Mouse (Mus musculus) MEL (cell line): ENCODE results near the gene Chka. TPM values are rescaled to one million over a fixed set of nuclear protein-coding genes. Genes with fewer than 3 reads are reported as not detected.

Experiments used
- DNase-seq: peaks from one replicate; pipeline ENCODE4 v3.0.0; 2011; ENCODE audit warnings: low read depth, low spot score
- H3K27ac ChIP-seq: 2 replicates; pipeline ENCODE4 v1.5.1; 2012; ENCODE audit warnings: low read depth, mild to moderate bottlenecking, control low read depth, low read length, moderate library complexity; ENCODE audit not compliant: control insufficient read depth
- H3K27me3 ChIP-seq, 2 experiments: fragments of 150-350 bp in 1 of 2; sonication (generic) in 1 of 2; 2 replicates each; pipeline ENCODE4 v1.6.1; 2012; ENCODE audit warnings: low read length in 2 of 2, mild to moderate bottlenecking in 2 of 2, improper control_type of control experiment in 1 of 2, moderate library complexity in 1 of 2; ENCODE audit not compliant: insufficient read depth in 2 of 2, control insufficient read depth in 1 of 2
- H3K36me3 ChIP-seq, 2 experiments: 2 replicates each; pipeline ENCODE4 v1.6.1; 2012 to 2014; ENCODE audit warnings: low read length in 2 of 2, improper control_type of control experiment in 1 of 2, inconsistent platforms in 1 of 2, mild to moderate bottlenecking in 1 of 2; ENCODE audit not compliant: insufficient read depth in 2 of 2, control insufficient read depth in 1 of 2
- H3K4me1 ChIP-seq, 2 experiments: fragments of 150-350 bp in 1 of 2; sonication (generic) in 1 of 2; 2 replicates each; pipeline ENCODE4 v1.6.1; 2012; ENCODE audit warnings: low read length in 2 of 2, improper control_type of control experiment in 1 of 2, mild to moderate bottlenecking in 1 of 2; ENCODE audit not compliant: insufficient read depth in 2 of 2, control insufficient read depth in 1 of 2
- H3K4me3 ChIP-seq, 2 experiments: fragments of 150-350 bp in 1 of 2; sonication (generic) in 1 of 2; 2 replicates each; pipeline ENCODE4 v1.5.1; 2012; ENCODE audit warnings: low read depth in 2 of 2, low read length in 2 of 2, mild to moderate bottlenecking in 2 of 2, moderate library complexity in 2 of 2, control low read depth in 1 of 2, improper control_type of control experiment in 1 of 2; ENCODE audit not compliant: control insufficient read depth in 1 of 2, insufficient read depth in 1 of 2
- H3K79me2 ChIP-seq: 2 replicates; pipeline ENCODE4 v1.6.1; 2012; ENCODE audit warnings: mild to moderate bottlenecking, low read length, moderate library complexity; ENCODE audit not compliant: control insufficient read depth, poor library complexity, insufficient read depth
- H3K9ac ChIP-seq: 2 replicates; pipeline ENCODE4 v1.6.1; 2012; ENCODE audit warnings: low read depth, mild to moderate bottlenecking, control low read depth, low read length, moderate library complexity; ENCODE audit not compliant: control insufficient read depth, poor library complexity, severe bottlenecking
- H3K9me3 ChIP-seq: fragments of 150-350 bp; sonication (generic); replicated peaks from 2 replicates; pipeline ENCODE4 v1.6.1; 2012; ENCODE audit warnings: mild to moderate bottlenecking, low read length, improper control_type of control experiment, moderate library complexity; ENCODE audit not compliant: insufficient read depth
- CHD1 ChIP-seq: IDR thresholded peaks from 2 replicates; pipeline ENCODE4 v1.6.1; 2012; ENCODE audit warnings: low read depth, mild to moderate bottlenecking, inconsistent platforms, low read length, improper control_type of control experiment
- ETS1 ChIP-seq: IDR thresholded peaks from 2 replicates; pipeline ENCODE4 v1.6.1; 2012; ENCODE audit warnings: low read depth, mild to moderate bottlenecking, inconsistent platforms, low read length, improper control_type of control experiment, moderate library complexity
- GABPA ChIP-seq: IDR thresholded peaks from 2 replicates; pipeline ENCODE4 v1.6.1; 2012; ENCODE audit warnings: low read depth, mild to moderate bottlenecking, inconsistent platforms, low read length, improper control_type of control experiment, moderate library complexity
- HCFC1 ChIP-seq: IDR thresholded peaks from 2 replicates; pipeline ENCODE4 v1.6.1; 2012; ENCODE audit warnings: low read depth, mild to moderate bottlenecking, inconsistent platforms, low read length, improper control_type of control experiment, moderate library complexity
- JUND ChIP-seq: IDR thresholded peaks from 2 replicates; pipeline ENCODE4 v1.6.1; 2011; ENCODE audit warnings: low read depth, mild to moderate bottlenecking, improper control_type of control experiment, low read length
- KAT2A ChIP-seq: conservative IDR thresholded peaks from 2 replicates; pipeline ENCODE4 v1.6.1; 2012; ENCODE audit warnings: low read depth, low read length, improper control_type of control experiment, inconsistent platforms
- MAFK ChIP-seq: IDR thresholded peaks from 2 replicates; pipeline ENCODE4 v1.6.1; 2011; ENCODE audit warnings: low read depth, mild to moderate bottlenecking, low read length, improper control_type of control experiment, borderline replicate concordance
- MEF2A ChIP-seq: IDR thresholded peaks from 2 replicates; pipeline ENCODE4 v1.6.1; 2014; ENCODE audit warnings: low read depth, mild to moderate bottlenecking, inconsistent platforms, low read length, improper control_type of control experiment; ENCODE audit not compliant: poor library complexity, insufficient replicate concordance, severe bottlenecking; ENCODE audit errors: extremely low read depth
- MXI1 ChIP-seq: IDR thresholded peaks from 2 replicates; pipeline ENCODE4 v1.6.1; 2011; ENCODE audit warnings: mild to moderate bottlenecking, low read depth, low read length, improper control_type of control experiment
- MYC ChIP-seq: IDR thresholded peaks from 2 replicates; pipeline ENCODE4 v1.6.1; 2011; ENCODE audit warnings: low read depth, mild to moderate bottlenecking, low read length, improper control_type of control experiment, moderate library complexity
- NELFE ChIP-seq: IDR thresholded peaks from 2 replicates; pipeline ENCODE4 v1.6.1; 2011; ENCODE audit warnings: low read depth, low read length, improper control_type of control experiment
- NRF1 ChIP-seq: IDR thresholded peaks from 2 replicates; pipeline ENCODE4 v1.6.1; 2014; ENCODE audit warnings: low read depth, mild to moderate bottlenecking, inconsistent platforms, low read length, improper control_type of control experiment, moderate library complexity; ENCODE audit not compliant: poor library complexity, insufficient read depth, severe bottlenecking
- POLR2AphosphoS5 ChIP-seq: IDR thresholded peaks from 2 replicates; pipeline ENCODE4 v1.6.1; 2012; ENCODE audit warnings: low read depth, borderline replicate concordance, mild to moderate bottlenecking, inconsistent platforms, low read length, moderate library complexity, mixed read lengths
- RCOR1 ChIP-seq: IDR thresholded peaks from 2 replicates; pipeline ENCODE4 v1.6.1; 2012; ENCODE audit warnings: low read depth, mild to moderate bottlenecking, inconsistent platforms, low read length, improper control_type of control experiment
- TBP ChIP-seq: IDR thresholded peaks from 2 replicates; pipeline ENCODE4 v1.8.0; 2011; ENCODE audit warnings: low read depth, low read length, improper control_type of control experiment
- TCF12 ChIP-seq: IDR thresholded peaks from 2 replicates; pipeline ENCODE4 v1.6.1; 2014; ENCODE audit warnings: low read depth, mild to moderate bottlenecking, inconsistent platforms, low read length, improper control_type of control experiment, moderate library complexity
- UBTF ChIP-seq: IDR thresholded peaks from 2 replicates; pipeline ENCODE4 v1.6.1; 2012; ENCODE audit warnings: low read depth, mild to moderate bottlenecking, inconsistent platforms, low read length, improper control_type of control experiment, moderate library complexity, borderline replicate concordance; ENCODE audit not compliant: insufficient read depth
- USF1 ChIP-seq: IDR thresholded peaks from 2 replicates; pipeline ENCODE4 v1.6.1; 2014; ENCODE audit warnings: low read depth, mild to moderate bottlenecking, inconsistent platforms, low read length, improper control_type of control experiment, moderate library complexity
- USF2 ChIP-seq, 2 experiments: IDR thresholded peaks; 2 replicates each; pipeline ENCODE4 v1.6.1; 2011 to 2012; ENCODE audit warnings: improper control_type of control experiment in 2 of 2, low read length in 2 of 2, borderline replicate concordance in 1 of 2, inconsistent platforms in 1 of 2, low read depth in 1 of 2, mild to moderate bottlenecking in 1 of 2; ENCODE audit not compliant: insufficient read depth in 1 of 2
- ZKSCAN1 ChIP-seq: IDR thresholded peaks from 2 replicates; pipeline ENCODE4 v1.6.1; 2012; ENCODE audit warnings: low read depth, mild to moderate bottlenecking, inconsistent platforms, low read length, improper control_type of control experiment, moderate library complexity
- ZMIZ1 ChIP-seq: IDR thresholded peaks from 2 replicates; pipeline ENCODE4 v1.6.1; 2012; ENCODE audit warnings: low read depth, mild to moderate bottlenecking, inconsistent platforms, low read length, improper control_type of control experiment, moderate library complexity
- polyA plus RNA-seq, 2 experiments: library from polyadenylated mRNA; stranded (reverse) in 1 of 2; unstranded in 1 of 2; fragments of >175 nt in 1 of 2; fragments of >200 nt in 1 of 2; gene quantifications; 2 replicates each; pipeline versions ENCODE4 v1.2.1 to v1.2.4; 2012; ENCODE audit warnings: low replicate concordance in 2 of 2, low read depth in 1 of 2; ENCODE audit not compliant: insufficient read length in 2 of 2, insufficient read depth in 1 of 2, missing spikeins in 1 of 2
- total RNA-seq: library from RNA; depleted of rRNA; stranded (reverse); fragments of 300-350 nt; gene quantifications from 2 replicates; pipeline ENCODE4 v1.2.3, GENCODE M21; 2012

Gene Chka
- total and polyA plus RNA-seq, 3 experiments, result 12.5 to 21.0 TPM; not detected in 1

- Histone ChIP-seq H3K27ac (no peak overlapping the region), H3K9ac (no peak overlapping the region), H3K36me3 (no peaks in the 10 kb centered on the region; a peak in 1 of 4 replicates), H3K4me3 (no peak overlapping the region), H3K9me3 (no peaks in the 10 kb centered on the region), H3K79me2 (no peaks in the 10 kb centered on the region), H3K27me3 (no peaks in the 10 kb centered on the region; a peak in 2 of 4 replicates), H3K4me1 (no peaks in the 10 kb centered on the region)
- no peak for DNase-seq
- TF ChIP-seq NRF1, result no peak
- TF ChIP-seq USF1, result no peak
- no peak for TF ChIP-seq MEF2A
- TF ChIP-seq ZKSCAN1, result no peak
- no peak for TF ChIP-seq GABPA
Measured at GRCm38 (mm10) chr19:3838931-3839330, 12.6 kb upstream of the Chka start.

- no peak for TF ChIP-seq NELFE
- no peak for TF ChIP-seq MYC
- TF ChIP-seq KAT2A, result no peak
- TF ChIP-seq POLR2AphosphoS5, result no peak
- TF ChIP-seq ETS1, result no peak
- no peak for TF ChIP-seq JUND
- TF ChIP-seq UBTF, result no peak
- no peak for TF ChIP-seq HCFC1
- TF ChIP-seq CHD1, result no peak
- TF ChIP-seq MAFK, result no peak
- no peak for TF ChIP-seq TCF12
- no peak for TF ChIP-seq GABPA
- no peak for TF ChIP-seq USF2 (IDR thresholded peaks at IDR 0.05; ENCODE audit: borderline replicate concordance in 1 of 2, insufficient read depth in 1 of 2, low read depth in 1 of 2, low read length in 2 of 2)
- no peak for TF ChIP-seq ZMIZ1
- TF ChIP-seq RCOR1, result no peak
- TF ChIP-seq MXI1, result no peak
- no peak for TF ChIP-seq TBP
- no peak overlapping the region for H3K27ac ChIP-seq
Measured at GRCm38 (mm10) chr19:3839686-3840085, 11.9 kb upstream of the Chka start.

More at GRCm38 (mm10) chr19:3839686-3840085, 11.9 kb upstream of the Chka start:
- Histone ChIP-seq H3K79me2 (no peaks in the 10 kb centered on the region), H3K9ac (no peak overlapping the region), H3K27me3 (no peaks in the 10 kb centered on the region; a peak in 2 of 4 replicates), H3K36me3 (no peaks in the 10 kb centered on the region; a peak in 1 of 4 replicates), H3K4me3 (no peak overlapping the region), H3K9me3 (no peaks in the 10 kb centered on the region), H3K4me1 (no peaks in the 10 kb centered on the region)
- DNase-seq, result no peak
